Mouse (Mus musculus) gastrocnemius, postnatal 10 days (tissue): ENCODE results near the gene Gm6904. TPM values are rescaled to one million over a fixed set of nuclear protein-coding genes. Genes with fewer than 3 reads are reported as not detected.
"Not testable (repeated sequence)": the region's sequence is repeated elsewhere in the genome, so short reads cannot be mapped to it uniquely, and the experiment has no call there.

Source experiments
- DNase-seq: peaks from one replicate; pipeline ENCODE4 v3.0.0; 2021; ENCODE audit warnings: mixed read lengths
- long read RNA-seq, 2 experiments: library from polyadenylated mRNA; stranded (forward); transcript quantifications; one replicate each; pipeline ENCODE4 v2.0.0; 2021
- total RNA-seq, 2 experiments: library from RNA; stranded (reverse); gene quantifications; 2 replicates each; pipeline ENCODE4 v1.2.3; 2021

The Gm6904 gene
- not detected for total RNA-seq
- long read RNA-seq, experiment 1: 0 reads
- long read RNA-seq, experiment 2: 0 reads

DNA sequence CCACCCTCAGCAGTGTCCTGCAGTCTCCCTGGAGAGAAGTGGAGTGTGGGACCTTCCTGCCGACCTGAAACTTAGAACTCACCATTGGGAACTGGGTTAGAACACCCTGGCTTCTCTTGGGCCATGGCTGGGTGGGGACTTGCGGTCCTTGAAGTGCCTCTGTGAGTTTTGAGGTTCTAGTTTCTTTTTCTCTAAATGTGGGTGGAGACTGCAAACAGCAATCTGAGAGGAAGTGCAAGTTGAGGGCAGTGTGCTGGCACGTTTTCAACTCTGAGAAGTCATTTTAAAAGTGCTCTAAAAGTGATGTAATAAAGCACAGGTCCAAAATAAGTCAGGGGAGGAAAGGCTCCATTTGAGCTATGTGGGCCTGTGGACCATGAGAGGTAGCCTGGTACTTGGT lies at the start of gene Gm6904:
Gene Gm6904 (minus strand): TSS at position 161 of the 400 bp plus-strand sequence.
- DNase-seq: no peak

DNA sequence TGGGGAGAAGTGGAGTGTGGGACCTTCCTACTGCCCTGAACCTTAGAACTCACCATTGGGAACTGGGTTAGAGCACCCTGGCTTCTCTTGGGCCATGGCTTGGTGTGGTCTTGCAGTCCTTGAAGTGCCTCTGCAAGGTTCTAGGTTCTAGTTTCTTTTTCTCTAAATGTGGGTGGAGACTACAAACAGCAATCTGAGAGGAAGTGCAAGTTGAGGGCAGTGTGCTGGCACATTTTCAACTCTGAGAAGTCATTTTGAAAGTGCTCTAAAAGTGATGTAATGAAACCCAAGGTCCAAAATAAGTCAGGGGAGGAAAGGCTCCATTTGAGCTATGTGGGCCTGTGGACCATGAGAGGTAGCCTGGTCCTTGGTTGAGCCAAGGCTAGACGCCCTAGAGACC lies 37.4 kb upstream of the Gm6904 start, which contains the start of gene Phf11a:
Gene Phf11a (minus strand): TSS at position 132 of the 400 bp plus-strand sequence.
- DNase-seq: not testable (repeated sequence)

DNA sequence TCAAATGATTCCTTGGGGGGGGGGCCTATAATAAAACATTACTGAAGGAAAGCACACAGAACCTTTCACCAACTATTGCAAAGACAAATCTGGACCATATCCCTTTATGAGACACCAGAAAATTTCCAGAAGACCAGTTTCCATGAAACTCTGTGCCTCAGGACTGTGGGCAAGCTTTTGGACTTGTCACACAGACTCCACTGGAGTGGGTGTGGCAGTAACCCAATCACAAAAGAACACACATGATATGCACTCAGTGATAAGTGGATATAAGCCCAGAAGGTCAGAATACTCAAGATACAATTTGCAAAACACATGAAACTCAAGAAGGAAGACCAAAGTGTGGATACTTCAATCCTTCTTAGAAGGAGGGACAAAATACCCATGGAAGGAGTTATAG lies 31.8 kb upstream of the Gm6904 start:
- not testable (repeated sequence) for DNase-seq

DNA sequence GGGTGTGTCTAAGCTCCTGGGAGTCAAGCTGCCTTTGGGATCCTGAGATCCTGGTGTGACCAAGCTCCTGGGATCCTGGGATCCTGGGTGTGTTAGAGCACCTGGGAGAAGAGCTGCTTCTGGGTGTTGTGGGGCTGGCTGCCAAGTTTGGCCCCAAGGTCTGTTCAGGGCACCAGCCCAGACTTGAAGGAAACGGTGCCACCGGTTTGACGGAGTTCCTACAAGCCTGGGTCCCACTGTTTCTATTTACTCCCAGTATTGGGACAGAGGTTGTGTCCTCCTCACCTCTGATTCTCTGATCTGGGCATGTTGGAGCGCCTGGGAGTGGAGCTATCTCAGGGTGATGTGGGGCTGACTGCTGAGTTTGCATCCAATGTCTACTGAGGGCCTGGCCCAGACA lies 14.9 kb upstream of the Gm6904 start:
- DNase-seq: not testable (repeated sequence)

DNA sequence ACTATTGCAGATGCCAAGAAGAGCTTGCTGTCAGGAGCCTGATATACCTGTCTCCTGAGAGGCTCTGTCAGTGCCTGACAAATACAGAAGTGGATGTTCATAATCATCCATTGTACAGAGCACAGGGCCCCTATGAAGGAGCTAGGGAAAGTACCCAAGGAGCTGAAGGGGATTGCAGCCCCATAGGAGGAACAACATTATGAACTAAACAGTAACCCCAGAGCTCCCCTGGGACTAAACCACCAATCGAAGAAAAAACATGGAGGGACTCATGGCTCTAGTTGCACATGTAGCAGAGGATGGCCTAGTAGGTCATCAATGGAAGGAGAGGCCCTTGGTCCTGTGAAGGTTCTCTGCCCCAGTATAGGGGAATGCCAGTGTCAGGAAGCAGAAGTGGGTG lies 4.2 kb downstream of the Gm6904 start:
- DNase-seq: not testable (repeated sequence)

DNA sequence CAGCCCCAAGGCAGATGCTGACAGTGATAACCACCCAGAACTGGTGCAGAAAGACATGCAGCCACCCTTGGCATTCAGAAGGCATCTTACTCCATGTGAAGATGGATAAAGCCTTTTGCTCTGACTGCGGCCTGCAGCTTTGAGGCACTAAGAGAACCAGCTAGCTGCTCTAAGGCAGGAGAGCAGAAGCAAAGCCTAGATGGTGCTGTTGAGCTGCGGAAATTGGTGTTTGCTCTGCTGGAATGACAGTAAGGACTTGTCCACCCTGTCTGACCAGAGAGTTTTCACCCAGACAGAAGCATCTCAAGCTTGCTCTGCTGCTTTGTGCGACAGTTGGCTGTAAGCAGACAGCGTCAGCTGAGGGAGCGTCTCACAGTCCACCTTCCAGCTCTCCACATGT lies 9.7 kb downstream of the Gm6904 start:
- not testable (repeated sequence) for DNase-seq

DNA sequence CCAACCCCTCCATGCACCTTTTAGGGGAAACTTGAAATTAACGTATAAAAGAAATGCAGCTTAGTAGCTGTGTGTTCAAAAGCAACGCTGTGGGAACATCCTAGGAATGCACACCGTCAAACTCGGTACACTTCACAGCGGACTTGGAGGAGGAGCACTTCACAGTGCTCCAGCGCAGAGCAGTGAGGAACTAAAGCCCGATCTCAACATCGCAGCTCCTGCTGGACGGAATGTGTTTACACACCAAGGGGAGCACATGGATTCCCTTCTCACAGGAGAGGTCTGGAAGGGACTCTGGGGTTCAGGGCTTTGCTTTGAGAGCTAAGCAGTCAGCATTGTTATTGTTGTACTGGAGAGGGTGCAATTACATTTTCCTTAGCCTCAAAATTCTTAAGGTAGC lies 26.4 kb downstream of the Gm6904 start:
- no peak for DNase-seq

DNA sequence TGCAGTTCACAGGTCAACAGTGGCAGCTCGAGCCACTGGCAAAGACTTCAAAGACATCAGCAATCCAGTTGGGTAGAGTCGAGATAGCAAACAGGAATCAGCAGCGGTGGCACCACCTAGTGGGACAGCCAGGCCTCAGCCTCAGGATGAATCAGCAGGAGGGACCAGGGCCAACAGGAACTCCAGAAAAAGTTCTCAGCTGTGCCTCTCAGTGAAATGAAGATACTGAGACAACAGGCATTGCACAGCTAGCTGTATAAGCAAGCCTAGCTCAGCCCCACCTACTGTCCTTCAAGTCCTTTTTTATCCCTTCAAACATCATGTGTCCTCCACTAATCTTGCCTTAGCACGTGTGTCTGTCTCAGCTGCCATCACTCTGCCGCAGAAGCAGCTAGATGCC lies 28.0 kb downstream of the Gm6904 start:
- no peak for DNase-seq

DNA sequence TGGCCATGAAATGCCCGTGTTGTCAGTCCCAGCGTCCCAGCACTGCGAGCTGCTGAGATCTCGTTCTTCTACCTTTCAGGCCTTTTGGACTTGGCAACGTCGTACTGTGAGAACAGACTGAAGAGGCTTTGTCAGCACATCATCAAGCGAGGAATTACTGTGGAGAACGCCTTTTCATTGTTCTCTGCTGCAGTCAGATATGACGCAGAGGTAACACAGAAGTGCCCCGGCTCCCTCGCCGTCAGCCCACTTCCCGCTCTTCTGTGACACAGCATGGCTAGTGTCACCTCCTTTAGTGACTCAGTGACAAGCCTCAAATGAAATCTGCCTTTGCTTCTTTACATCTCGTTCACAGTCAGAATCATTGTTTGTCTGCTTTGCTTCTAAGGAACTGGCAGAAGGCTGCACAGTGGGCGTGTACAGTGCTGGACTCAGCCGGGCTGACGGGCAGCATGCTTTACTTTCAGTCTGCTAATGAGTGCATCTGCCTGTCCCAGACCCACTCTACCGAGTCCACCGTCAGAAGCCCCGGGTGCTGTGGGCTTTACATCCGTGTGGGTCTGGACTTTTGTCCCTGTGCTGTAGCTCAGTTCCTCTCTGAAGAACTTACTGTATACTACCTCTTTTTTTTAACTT lies 29.6 kb downstream of the Gm6904 start:
- no peak for DNase-seq

DNA sequence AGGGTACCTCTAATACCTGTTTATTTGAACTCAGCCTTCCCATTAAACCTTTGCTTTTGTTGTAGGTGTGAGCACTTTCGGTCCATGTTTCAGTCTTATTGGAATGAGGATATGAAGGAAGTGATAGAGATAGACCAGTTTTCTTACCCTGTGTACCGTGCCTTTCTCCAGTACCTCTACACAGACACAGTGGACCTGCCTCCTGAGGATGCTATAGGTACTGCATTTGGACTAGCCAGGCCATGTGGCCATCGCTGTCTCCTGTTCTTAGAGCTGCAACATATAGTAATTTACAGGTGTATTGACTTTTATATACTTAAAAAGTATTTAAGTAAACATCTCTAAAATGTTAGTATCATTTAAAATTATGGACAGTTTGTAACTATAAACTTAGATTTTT lies 30.2 kb downstream of the Gm6904 start:
- DNase-seq: no peak

DNA sequence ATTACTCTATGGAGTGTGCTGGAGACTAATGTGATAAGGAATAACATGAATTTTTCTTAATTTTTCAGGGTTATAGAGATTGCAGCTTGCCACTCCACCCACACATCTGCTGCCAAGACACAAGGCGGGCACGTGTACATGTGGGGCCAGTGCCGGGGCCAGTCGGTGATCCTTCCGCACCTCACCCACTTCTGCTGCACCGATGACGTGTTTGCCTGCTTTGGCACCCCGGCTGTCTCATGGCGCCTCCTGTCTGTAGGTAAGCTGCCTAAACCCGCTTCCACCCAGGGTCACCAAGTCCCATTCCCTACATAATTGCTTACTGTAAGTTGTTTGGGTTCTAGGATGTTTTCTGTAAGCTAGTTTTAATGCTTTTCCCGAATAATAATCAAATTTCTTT lies 33.8 kb downstream of the Gm6904 start:
- no peak for DNase-seq

DNA sequence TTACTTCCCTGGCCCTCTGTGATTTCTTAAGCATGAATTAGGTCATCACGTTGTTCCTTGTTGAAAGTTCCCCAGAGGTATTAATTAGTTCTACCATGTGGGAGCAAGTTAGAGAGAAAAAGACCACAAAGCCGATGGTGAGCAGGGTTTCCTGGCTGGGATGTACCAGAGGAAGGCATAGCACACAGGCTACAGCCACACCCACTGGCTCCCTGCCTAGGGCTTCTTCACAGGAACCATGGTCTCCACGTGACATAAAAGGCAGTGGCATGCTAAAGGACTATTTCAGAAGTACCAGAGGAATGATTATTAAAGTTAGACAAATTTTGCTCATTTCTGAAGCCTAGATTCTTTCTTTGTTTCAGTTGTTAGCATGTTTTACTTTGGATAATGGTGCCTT lies 40.8 kb downstream of the Gm6904 start:
- no peak for DNase-seq

DNA sequence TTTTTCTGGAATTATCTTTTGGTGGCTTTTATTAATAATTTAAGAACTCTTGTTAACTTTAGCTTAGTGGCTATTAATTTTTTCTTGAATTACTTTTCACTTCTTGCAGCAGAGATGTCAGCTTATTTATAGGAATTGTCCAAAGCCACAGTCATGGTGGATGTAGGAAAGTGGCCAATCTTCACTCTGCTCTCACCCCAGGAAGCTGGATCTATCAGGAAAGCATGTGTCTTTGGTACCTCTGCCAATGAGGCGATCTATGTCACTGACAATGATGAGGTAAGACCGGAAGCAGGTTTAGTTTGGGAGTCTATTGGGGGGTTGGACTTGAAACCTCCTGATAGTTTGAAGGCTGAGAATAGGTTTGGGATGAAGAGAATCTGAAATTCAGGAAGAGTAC lies 50.2 kb downstream of the Gm6904 start:
- DNase-seq: no peak

DNA sequence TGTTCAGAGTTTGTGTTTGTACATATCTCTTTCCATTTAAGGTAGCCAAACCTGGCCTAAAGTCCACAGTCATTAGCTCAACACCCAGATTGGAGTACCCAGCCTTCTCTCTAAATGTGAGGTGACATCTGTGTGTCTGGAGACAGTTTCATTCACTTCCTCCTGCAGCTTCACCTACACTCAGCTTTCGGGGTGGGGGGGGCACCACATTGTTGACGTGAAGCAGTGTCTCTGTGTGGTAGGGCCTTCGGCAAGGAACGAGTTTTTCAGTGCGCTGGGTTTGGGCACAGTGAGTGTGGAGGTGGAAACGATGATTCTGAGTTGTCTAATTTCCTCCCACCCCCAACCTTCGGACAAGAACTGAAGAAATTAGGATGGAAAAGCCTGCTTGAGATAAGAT lies 51.0 kb downstream of the Gm6904 start:
- DNase-seq: no peak

DNA sequence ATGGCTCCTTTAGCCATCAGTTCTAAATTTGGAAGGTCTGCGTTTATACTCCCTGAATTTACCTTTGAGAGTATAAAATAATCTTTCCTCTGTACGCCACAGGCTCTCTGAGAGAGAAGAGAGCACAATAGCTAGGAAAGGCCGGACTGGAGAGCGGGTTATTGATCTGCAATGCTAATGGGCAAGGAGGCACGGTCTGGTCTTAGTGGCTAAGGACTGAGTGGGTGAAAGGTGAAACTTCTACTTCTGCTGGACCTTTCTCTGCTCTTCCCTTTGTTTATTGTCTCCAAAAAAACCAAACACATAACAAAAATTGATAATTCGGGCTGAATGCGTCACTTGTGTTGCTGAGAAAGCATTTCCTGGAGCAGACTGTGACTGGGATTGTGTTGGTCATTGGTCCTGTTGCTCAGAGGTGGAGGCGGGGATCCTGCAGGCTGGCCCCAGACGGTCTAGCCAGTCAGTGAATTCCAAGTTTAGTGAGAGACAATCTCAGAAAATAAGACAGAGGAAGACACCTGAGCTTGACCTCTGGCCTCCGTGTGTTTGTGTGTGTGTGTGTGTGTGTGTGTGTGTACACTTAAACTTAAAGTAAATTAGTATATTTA lies 53.9 kb downstream of the Gm6904 start:
- no peak for DNase-seq

DNA sequence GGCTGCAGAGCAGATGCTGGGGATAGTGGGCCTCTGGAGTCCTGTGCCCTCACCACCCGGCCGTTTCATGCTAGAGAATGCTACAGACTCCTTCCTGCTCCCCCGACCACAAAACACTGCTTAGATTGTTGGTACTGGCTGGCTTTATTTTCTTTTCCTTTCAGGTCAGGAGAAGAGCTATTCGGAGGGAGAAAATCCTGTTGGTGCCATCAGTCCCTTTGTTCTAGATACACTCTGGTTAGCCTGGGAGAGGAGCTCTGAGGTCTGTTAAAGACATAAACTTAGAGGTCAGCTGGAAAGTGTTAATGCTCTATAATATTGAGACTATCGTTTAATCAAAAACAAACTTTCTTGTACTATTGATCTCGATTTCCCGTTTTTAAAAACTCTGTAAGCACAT lies 54.6 kb downstream of the Gm6904 start:
- DNase-seq: no peak

DNA sequence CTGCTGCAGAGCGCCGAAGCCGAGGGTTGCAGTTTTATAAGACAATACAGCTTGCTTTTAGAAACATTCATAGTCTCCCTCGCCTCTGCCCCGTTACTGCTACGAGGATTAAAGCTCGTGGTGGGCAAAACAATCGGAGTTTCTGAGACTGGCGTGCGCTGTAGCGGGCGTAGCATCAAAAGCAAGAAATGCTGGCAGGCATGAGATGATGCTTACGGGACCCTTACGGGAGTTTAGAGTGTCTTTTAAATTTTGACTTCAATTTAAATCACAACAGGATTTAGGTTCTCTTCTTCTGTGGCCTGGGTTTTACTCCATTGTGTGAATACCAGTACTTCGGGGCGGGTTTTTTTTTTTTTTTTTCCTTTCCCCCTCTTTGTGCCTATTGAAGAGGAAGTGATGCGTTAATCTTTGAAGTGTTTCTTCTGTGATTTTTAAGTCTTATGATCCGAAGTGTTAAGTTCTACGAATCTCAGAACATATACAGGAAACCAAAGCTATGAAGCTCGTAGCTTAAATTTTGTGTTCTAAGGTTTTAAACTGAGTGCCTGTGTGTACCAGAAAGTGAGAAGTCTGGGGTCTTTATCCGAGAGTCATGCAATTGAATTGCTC lies 58.3 kb downstream of the Gm6904 start:
- DNase-seq: no peak

DNA sequence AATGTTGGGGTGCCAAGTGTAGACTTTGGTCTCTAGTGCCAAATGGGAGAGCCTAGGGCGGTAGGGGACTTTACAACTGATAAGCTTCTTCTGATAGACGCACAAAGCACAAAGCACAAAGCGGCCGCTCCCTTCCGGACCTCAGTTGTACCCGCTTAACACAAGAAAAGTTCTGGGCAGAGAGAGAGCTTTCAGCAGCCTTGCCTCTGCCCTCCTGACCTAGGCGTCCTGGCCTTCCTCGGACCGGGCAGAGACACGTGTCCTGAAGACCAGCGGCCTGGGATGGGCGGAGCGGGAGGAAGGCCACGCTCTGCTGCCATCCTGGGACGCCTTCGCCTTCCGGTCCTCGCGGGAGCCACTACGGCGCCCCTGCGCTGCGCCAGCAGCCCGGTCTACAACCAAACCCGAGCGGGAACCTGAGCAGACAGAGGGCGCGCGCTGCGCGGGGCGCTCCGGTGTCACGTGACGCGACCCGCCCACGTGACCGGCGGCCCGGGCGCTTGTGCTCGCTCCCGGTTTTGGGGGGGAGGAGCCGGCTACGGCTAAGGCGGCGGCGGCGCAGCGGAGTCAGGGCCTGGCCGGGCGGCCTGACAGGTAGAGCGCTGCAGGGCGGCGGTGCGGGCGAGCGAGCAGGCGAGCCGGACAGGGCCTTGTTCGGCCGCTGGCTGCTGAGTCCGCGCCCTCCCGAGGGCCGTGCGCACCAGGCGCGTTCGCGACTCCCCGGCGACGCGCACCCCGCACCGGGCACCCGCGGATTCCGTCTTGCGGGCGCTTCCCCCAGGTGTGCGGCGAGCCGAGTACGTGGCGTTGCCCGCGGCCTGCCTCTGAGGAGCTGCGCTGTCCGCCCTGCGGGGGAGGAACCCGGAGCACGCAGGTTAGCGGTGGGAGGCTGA lies 59.1 kb downstream of the Gm6904 start, which contains the start of gene Rcbtb1:
Gene Rcbtb1 (plus strand): TSS at position 499 of the 893 bp plus-strand sequence.
- peak; percentile 92 for DNase-seq
